Mouse (Mus musculus): ENCODE data around the gene Cplx3.

Gene Cplx3

DNA sequence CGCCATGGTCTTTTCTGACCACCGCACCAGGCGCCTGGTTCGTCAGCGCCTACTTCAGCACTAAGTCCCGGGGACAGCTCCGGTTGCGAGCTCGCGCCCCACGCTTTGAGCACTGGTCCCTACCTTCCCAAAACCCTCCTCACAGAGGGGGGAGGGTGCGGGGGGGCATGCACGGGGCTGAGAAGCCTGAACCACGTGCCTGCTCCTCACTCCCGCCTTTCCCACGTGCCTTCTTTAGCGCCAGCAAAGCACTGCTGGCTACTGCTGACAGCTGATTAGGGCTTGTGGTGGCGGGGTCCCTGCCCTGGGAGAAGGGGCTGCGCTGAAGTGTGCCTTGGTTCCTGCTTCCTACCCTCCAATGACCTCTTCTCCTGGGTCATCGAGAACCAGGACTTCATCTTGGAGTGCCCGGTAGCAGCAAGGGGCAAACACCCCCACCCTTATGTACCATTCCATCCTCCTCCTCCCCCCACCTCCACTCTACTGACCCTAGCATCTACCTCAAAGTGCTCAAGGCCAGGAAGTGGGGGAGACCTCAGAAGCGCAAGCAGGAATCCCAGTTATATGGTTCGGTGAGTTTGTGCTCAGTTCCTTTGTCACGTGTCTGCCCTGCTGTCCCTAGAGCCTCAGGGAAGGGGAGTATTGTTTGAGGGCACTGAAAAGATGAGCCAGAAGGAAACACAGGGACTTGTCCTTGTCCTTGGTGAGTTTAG is at the start of gene Cplx3:
Gene Cplx3, minus strand, starts transcription at position 143 of the 713 bp plus-strand sequence.
- ATAC-seq (ENCODE audit: low TSS enrichment) = no peak

- ATAC-seq (ENCODE audit: low TSS enrichment) = peak; percentile 74
Observed at GRCm38 (mm10) chr9:57655749-57656148, 49.7 kb upstream of the Cplx3 start.

GRCm38 (mm10) chr9:57654966-57655365 is 48.9 kb upstream of the Cplx3 start:
- no peak for ATAC-seq (ENCODE audit: low TSS enrichment)

GRCm38 (mm10) chr9:57653283-57653682 is 47.2 kb upstream of the Cplx3 start, which contains the start of gene Csk:
Csk (minus strand) TSS chr9:57653631.
- ATAC-seq (ENCODE audit: low TSS enrichment) = no peak

- no peak for ATAC-seq (ENCODE audit: low TSS enrichment)
Observed at GRCm38 (mm10) chr9:57652855-57653254, 46.8 kb upstream of the Cplx3 start.

DNA sequence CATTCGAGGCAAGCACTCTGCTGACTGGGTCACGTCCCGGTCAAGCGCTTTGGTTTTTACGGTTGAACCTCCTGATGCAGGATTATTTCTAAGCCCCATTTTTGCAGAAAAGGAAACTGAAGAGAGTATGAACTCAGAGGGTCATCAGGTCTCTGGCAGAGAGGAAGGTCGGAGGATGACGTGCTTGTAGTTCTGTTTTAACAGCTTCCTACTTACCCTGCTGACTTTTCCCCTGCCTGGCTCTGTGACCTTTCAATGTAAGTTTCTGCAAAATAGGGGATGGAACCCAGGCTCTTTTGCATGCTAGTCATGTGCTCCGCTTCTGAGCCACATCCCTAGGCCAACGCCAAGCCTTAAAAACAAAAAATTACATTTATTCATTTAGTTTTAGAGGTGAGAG is 46.3 kb upstream of the Cplx3 start:
- ATAC-seq (ENCODE audit: low TSS enrichment) = no peak

DNA sequence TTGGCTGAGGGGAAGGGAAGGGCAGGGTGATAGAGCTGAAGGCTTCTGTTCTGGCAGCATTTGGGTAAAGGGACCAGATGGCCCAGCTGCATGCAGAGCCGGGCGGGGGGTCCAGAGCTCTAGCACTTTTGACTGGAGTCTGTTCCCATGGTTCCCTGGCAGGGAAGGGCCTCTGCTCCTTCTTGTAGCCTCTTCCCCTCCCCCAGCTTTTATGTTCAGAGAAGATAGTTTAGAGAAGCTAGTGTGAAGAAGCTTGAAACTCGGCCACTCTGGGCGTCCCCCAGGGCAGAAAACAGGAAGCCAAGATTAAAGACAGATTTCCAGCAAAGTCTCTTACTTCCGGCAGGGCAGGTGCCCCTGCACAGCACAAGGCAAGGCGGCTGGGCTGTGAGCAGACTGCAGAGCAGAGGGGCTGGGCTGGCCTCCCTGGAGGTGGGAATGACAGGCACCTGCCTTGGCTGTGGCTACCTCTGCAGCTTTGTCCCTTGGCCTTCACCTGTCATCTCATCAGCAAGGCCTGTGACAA is 44.8 kb upstream of the Cplx3 start:
- ATAC-seq (ENCODE audit: low TSS enrichment) = no peak

DNA sequence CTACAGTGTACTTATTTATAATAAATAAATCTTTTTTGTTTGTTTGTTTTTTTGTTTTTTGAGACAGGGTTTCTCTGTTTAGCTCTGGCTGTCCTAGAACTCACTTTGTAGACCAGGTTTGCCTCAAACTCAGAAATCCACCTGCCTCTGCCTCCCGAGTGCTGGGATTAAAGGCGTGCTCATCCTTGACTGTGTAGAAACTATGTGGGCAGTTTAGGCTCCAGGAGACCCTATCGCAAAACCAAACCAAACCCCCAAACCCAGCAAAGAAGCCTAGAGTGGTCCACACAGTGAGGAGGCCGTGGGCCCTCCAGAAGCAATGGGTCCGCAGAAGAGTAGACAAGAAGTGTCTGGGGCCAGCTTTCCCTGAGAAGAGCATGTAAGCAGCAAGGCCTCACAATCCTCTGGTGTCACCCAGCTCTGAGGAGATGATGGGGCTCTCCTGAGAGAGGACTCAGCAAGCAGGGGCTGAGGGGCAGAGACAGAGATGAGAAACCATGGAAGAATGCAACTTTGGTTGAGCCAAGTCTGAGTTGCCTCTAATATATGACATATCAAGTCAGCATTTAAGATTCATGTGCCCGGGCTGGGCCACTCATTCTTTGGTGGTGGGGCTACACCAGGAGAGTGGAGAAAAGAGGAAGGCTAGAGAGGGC is 44.2 kb upstream of the Cplx3 start:
- ATAC-seq (ENCODE audit: low TSS enrichment) = no peak

GRCm38 (mm10) chr9:57647286-57648108 is 41.4 kb upstream of the Cplx3 start:
- no peak for ATAC-seq (ENCODE audit: low TSS enrichment)

GRCm38 (mm10) chr9:57646551-57647103 is 40.5 kb upstream of the Cplx3 start:
- no peak for ATAC-seq (ENCODE audit: low TSS enrichment)

DNA sequence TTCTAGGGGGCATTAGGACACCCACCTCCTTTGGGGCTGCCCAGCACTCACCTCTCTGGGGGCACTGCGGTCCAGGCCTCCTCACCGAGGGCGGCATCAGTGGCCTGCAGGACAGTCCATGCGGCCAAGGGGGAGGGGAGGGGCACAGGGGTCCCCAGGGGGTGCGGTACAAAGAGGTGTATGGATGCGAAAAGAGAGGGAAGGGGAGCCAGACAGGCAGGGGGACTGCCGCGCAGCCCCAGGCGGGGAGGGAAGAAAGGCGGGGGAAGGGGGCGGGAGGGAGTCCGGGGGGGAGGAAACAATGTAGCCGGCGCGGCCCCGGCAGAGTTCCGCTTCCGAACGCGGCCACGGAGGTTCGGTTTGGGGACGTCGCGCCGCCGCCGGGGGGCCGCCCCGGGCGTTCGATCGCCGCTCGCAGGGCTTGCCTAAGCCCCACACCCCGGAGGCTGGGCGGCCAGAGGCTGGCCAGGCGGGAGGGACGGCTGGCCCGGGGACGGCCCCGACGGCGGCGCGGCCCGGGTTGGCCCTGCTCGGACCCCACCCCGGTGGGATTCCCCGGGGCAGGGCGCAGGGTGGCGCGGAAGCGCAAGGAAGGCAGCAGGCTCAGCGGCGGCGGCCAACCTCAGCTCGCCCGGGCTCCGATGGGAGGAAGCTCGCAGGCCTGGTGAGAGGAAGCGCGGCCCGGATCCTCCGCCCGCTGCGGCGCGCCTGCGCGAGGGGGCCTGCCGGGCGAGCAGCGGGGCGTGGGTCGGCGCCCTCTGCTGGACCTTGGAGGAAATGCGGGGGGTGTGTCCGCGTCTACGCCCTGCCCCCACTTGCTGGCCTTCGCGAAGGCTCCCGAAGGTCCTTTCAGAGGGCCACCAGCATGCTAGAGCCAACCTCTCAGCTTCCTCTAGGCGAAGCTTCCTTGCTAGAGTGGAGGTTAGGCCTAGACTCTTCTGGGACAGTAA is 39.1 kb upstream of the Cplx3 start:
- ATAC-seq (ENCODE audit: low TSS enrichment) = peak; percentile 91

DNA sequence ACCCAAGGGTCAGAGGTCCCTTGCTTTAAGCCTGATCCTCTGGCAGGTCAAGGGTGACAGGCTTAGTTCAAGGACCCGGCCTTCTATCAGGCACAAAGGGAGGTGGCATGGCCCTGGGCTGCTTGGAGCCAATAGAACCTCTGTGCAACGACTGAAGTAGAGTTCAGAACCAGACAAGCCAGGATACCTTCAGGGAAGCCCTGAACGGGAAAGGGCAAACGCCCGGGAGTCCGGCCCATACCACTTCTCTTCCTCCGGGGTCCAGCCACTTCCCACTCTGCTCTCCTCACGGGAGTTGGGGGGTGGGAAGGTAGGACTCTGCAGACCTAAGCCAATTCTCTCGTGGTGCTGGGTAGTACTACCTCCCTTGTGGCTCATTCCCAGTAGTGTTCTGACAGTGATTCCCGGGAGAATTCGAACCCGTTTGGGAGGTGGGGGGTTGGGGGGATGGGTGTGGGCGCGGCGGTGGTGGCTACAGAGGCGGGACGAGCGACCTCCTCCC is 38.4 kb upstream of the Cplx3 start:
- no peak for ATAC-seq (ENCODE audit: low TSS enrichment)

GRCm38 (mm10) chr9:57643856-57644180 is 37.7 kb upstream of the Cplx3 start:
- no peak for ATAC-seq (ENCODE audit: low TSS enrichment)

DNA sequence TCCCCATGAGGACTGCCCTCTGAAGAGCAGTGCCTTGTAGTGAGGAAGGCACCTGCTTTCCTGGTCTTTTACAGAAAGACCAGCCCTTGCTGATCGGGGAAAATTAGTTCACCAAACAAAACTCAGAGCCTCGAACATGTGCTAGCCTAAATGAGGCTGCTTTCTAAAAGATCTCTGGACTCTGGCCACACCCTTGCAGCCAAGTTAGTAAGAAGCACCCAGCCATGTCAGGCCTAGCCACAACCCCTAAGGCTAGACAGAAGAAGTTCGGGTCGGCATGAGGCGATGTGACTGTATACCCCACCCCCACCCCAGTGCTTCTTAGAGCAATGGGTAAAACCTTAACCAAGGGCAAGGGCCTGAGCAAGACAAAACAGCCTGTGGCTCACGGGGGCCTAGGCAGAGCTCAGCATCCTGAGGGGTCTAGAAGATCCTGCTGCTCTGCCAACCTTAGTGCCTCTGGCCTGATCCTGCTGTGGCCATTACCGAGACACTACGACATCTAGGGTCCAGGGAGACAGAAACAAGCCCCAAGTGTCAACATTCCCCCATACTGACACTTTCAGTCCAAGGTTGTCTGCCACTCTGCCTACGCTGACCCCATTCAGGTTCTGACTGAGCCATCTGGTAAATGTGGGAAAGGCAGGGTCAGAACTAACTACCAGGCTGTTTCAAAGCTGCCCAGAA is 37.2 kb upstream of the Cplx3 start:
- no peak for ATAC-seq (ENCODE audit: low TSS enrichment)

GRCm38 (mm10) chr9:57641775-57642550 is 35.9 kb upstream of the Cplx3 start:
- no peak for ATAC-seq (ENCODE audit: low TSS enrichment)

- no peak; the same call in 1 of the 2 replicates for ATAC-seq (ENCODE audit: low TSS enrichment)
Observed at GRCm38 (mm10) chr9:57641022-57641421, 34.9 kb upstream of the Cplx3 start.

DNA sequence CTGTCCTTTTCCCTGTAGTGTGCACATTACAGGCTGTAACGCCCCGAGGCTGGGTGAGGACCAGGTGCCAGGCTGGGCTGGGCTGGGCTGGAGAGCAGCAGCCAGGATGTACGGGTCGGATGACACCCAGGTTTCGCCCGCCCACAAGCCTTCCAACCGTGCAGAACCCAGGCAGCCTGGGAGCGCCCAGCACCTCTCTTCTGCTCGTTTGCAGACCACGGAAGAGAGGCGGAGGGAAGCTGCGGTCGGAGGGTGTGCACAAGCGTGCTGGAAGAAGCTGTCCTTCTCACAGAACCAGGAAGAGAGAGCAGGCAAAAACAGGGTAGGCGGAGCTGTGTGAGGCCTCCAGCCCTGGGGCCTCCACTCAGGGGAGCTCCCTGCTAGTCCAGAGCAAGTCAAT is 34.3 kb upstream of the Cplx3 start:
- peak; percentile 38; the same call in 1 of the 2 replicates for ATAC-seq (ENCODE audit: low TSS enrichment)

DNA sequence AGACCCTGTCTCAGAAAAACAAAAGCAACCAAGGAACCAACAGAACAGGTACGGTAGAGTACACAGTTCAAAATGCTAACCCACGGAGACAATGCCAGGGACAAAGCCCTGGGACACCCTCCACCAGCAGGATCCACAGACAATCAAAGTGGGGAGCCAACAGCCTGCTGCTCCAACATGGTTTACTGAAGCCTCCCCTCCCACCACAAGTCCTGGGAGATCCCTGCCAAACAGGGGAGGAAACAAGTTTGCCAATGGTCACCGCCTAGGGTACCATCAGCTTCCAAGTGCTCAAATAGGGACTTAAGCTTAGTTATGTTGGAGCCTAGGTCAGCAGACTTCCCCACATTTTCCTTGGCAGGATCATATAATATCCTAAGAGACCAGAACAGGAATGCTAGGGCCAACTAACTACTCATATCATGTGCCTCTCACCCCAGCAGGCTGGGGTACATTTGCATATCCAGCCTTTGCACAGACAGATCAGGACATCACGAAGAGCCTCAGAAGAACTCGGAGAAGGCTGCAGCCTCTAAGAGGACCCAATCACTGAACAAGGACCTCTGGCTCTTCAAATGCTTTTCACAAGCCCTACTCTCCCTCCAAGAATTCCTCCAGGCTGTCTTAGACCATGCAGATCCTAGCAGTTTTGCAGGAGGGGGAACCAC is 33.7 kb upstream of the Cplx3 start:
- ATAC-seq (ENCODE audit: low TSS enrichment) = no peak

All from frontal cortex, adult (tissue).